Mouse (Mus musculus) effector memory CD4-positive, alpha-beta T cell, adult 7 months (primary cell): ENCODE results near the gene Drap1. TPM values are rescaled to one million over a fixed set of nuclear protein-coding genes. Genes with fewer than 3 reads are reported as not detected.

Experiments
- polyA plus RNA-seq: library from polyadenylated mRNA; unstranded; fragments of 100-300 nt; shearing (Covaris generic); gene quantifications from one replicate; pipeline ENCODE4 v1.2.1, GENCODE M21; 2017

Gene Drap1
- polyA plus RNA-seq = 180 TPM

DNA sequence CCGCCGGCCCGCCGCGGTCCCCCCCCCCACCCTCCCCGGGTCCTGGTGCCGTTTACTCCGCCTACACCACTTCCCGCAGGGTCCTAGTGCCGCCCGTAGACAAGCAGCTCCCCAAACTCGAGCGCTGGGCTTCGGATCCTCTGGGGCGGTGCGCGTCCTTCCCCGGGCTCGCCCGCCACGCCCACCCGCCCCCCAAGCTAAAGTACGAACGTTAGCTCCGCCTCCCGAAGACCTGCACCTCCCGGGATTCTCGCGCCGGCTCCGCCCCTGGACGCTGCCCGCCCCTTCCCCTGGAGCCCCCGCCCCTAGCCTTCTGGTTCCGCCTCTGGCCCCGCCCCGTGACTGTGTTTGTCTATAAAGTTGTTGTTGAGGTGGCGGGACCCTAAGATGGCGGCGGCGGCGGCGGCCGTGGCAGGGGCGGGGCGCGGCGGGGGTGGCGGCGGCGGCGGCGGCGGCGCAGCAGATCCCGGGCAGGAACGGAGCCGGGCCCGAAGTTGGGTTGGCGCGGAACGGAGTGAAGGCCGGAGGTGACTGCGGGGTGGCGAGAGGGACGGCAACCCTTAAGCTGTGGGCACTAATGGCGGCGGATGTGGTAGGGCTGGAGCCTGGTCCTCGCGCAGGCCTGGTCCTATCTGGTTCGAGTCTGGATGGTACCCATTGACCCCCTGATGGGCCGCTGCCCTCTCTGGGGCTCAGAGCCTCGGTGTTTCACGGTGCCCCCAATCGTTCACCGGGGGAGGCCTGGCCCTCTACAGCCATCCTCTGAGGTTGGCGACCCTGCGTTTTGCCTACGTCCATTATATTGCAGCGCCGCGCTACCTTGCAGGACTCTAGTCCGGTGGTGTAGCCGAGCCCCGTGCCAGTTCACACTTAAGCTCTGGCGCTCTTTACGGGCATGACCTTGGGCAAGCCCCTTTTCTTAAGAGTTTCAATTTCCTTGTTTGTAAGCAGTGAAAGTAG lies at the start of gene Drap1, which contains the start of gene AI837181:
Gene Drap1 (minus strand): TSS at position 198 of the 960 bp plus-strand sequence.
Gene AI837181 (plus strand): TSS at position 363 of the 960 bp plus-strand sequence.

GRCm38 (mm10) chr19:5473720-5474119 lies 48.9 kb upstream of the Drap1 start, which contains the start of gene Efemp2:
Gene Efemp2 (plus strand): TSS chr19:5473954.

GRCm38 (mm10) chr19:5468374-5468773 lies 43.6 kb upstream of the Drap1 start, which contains the start of gene Ctsw:
Gene Ctsw (minus strand): TSS chr19:5468507.

GRCm38 (mm10) chr19:5460465-5460911 lies 35.7 kb upstream of the Drap1 start, which contains the start of gene Fibp:
Gene Fibp (plus strand): TSS chr19:5460615.

DNA sequence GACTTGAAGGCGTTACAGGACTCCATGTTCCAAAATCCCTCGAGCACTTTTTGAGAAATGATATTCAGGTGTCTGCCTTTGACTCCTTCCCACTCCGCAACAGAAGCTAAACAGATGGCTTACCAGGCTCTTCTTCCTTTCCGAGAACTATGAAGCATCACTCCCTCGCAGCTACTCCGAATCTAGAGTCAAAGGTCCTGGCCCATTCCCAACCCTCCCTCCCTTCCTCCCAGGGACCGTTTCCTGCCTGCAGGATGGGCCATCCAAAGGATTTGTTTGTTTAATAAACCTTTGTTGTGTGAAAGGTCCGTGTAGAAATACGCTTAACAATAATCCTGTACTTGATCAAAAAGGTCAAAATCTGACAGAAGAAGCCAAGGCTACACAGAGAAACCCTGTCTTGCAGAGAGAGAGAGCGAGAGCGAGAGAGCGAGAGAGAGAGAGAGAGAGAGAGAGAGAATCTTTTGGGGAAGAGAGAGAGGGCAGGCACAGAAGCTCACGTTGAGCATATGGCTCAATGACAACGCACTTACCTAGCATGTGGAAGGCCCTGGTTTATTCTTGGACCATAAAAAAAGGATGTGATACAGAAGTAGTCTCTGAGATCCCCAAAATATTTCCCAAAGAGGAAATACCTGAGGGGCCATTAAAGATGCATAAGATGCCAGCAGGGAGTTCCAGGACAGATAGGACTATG lies 33.1 kb upstream of the Drap1 start, which contains the start of gene Ccdc85b:
Gene Ccdc85b (minus strand): TSS at position 149 of the 697 bp plus-strand sequence.

GRCm38 (mm10) chr19:5447515-5448353 lies 23.0 kb upstream of the Drap1 start, which contains the start of gene Fosl1:
Gene Fosl1 (plus strand): TSS chr19:5447547.

DNA sequence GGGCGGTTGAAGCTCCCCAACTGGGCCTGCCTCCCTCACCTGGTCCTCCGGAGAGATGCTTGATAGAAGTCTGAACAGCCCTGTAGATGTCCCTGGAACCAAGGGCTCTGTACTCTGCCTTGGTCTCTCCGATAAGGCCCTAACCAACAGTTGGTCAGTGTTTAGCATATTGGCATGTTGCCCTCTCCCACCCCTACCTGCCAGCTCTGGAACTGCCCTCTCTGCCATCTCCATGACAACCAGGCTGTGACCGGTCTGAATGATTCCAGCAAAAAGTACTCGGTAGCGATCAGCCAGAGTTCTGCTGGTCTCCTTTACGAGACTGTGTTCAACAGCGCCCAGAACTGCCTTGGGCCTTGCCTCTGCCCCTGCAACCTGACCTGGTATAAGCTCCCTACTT lies 22.5 kb downstream of the Drap1 start, which contains the start of gene Tsga10ip:
Gene Tsga10ip (minus strand): TSS at position 234 of the 400 bp plus-strand sequence.

DNA sequence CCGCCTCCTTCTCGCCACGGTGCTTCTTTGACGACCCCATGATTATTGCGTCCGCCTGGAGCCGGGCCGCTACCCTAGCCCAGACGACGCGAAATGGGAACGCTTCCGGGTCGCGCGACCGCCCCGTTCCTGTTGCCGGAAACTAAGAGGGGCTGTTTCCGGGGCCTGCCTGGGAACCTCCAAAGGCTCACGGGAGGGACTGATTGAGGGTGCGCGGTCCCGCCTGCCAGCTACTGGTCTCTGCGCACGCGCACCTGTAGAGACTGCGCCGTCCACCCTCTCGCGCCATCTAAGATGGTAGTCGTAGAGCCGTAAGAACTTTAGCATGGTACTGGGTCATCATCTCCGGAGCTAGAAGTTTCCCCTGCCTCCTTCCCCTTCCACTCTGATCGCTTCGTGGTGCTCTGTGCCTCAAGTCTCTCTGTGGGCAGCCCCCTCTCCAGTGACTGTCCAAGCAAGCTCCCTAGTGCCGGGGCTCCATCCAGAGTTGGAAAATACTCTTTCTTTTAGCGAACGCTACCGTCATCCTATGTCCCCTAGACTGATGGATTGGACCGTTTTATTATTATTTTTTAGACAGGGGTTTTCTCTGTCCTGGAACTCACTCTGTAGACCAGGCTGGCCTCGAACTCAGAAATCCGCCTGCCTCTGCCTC lies 36.1 kb downstream of the Drap1 start, which contains the start of gene Sart1:
Gene Sart1 (minus strand): TSS at position 116 of the 655 bp plus-strand sequence.

Other genes starting within 250 kb of the Drap1 start
- gene Pacs1, start 151.9 kb downstream of the Drap1 start, polyA plus RNA-seq = 92.1 TPM
- 304 TPM for gene Sf3b2, start 129.5 kb downstream of the Drap1 start, polyA plus RNA-seq
- gene Gal3st3, start 126.6 kb downstream of the Drap1 start, polyA plus RNA-seq = not detected
- not detected for gene Catsper1, start 89.2 kb downstream of the Drap1 start, polyA plus RNA-seq
- 0.10 TPM for gene Cst6, start 75.4 kb downstream of the Drap1 start, polyA plus RNA-seq
- 47.5 TPM for gene Eif1ad, start 58.2 kb downstream of the Drap1 start, polyA plus RNA-seq
- 160 TPM for gene Banf1, start 57.8 kb downstream of the Drap1 start, polyA plus RNA-seq
- gene Sart1, start 36.3 kb downstream of the Drap1 start, polyA plus RNA-seq = 224 TPM
- gene Tsga10ip, start 22.5 kb downstream of the Drap1 start, polyA plus RNA-seq = 1.1 TPM
- gene AI837181, start 165 bp upstream of the Drap1 start, polyA plus RNA-seq = 23.6 TPM
- not detected for gene Fosl1, start 22.6 kb upstream of the Drap1 start, polyA plus RNA-seq
- gene Ccdc85b, start 32.9 kb upstream of the Drap1 start, polyA plus RNA-seq = 5.7 TPM
- gene Fibp, start 35.6 kb upstream of the Drap1 start, polyA plus RNA-seq = 59.4 TPM
- gene Ctsw, start 43.5 kb upstream of the Drap1 start, polyA plus RNA-seq = 473 TPM
- 2.7 TPM for gene Efemp2, start 49.0 kb upstream of the Drap1 start, polyA plus RNA-seq
- gene Mus81, start 63.4 kb upstream of the Drap1 start, polyA plus RNA-seq = 18.9 TPM
- 2,966 TPM for gene Cfl1, start 65.5 kb upstream of the Drap1 start, polyA plus RNA-seq
- 0.38 TPM for gene 1700020D05Rik, start 78.8 kb upstream of the Drap1 start, polyA plus RNA-seq
- 3.2 TPM for gene Snx32, start 85.6 kb upstream of the Drap1 start, polyA plus RNA-seq
- gene Ovol1, start 135.7 kb upstream of the Drap1 start, polyA plus RNA-seq = 0.17 TPM
- gene Ap5b1, start 143.0 kb upstream of the Drap1 start, polyA plus RNA-seq = 9.9 TPM
- 106 TPM for gene Rnaseh2c, start 176.9 kb upstream of the Drap1 start, polyA plus RNA-seq
- gene Kat5, start 185.3 kb upstream of the Drap1 start, polyA plus RNA-seq = 87.0 TPM
- 333 TPM for gene Rela, start 212.5 kb upstream of the Drap1 start, polyA plus RNA-seq
- gene Sipa1, start 238.7 kb upstream of the Drap1 start, polyA plus RNA-seq = 216 TPM